Mouse (Mus musculus) midbrain, postnatal 0 days (tissue): ENCODE measurements around the gene Irx1. TPM values are rescaled to one million over a fixed set of nuclear protein-coding genes. Genes with fewer than 3 reads are reported as not detected.

Experiments
- ATAC-seq: fragments of 200-750 bp; cut with Nextera tagmentation; 2 replicates; pipeline ENCODE4 v1.8.0; 2017; ENCODE audit warnings: moderate number of reproducible peaks, mild to moderate bottlenecking, moderate TSS enrichment, moderate library complexity; ENCODE audit not compliant: low FRiP score
- DNase-seq: peaks from one replicate; pipeline ENCODE4 v3.0.0-alpha.2; 2015; ENCODE audit warnings: low spot score
- H3K27ac ChIP-seq: fragments of 300-500 bp; sonication (generic); 2 replicates; pipeline ENCODE4 v1.5.1; 2014; ENCODE audit warnings: low read depth, mild to moderate bottlenecking, low read length, mixed read lengths
- H3K27me3 ChIP-seq: fragments of 300-500 bp; sonication (generic); 2 replicates; pipeline ENCODE4 v1.6.1; 2014; ENCODE audit warnings: low read length, control low read depth, mixed read lengths; ENCODE audit not compliant: insufficient read depth
- H3K36me3 ChIP-seq: fragments of 300-500 bp; sonication (generic); 2 replicates; pipeline ENCODE4 v1.6.1; 2014; ENCODE audit warnings: low read length, control low read depth, mixed read lengths; ENCODE audit not compliant: insufficient read depth
- H3K4me1 ChIP-seq: fragments of 300-500 bp; sonication (generic); 2 replicates; pipeline ENCODE4 v1.6.1; 2014; ENCODE audit warnings: mild to moderate bottlenecking, control low read depth, antibody characterized with exemption, low read length, mixed read lengths; ENCODE audit not compliant: insufficient read depth
- H3K4me2 ChIP-seq: fragments of 300-500 bp; sonication (generic); 2 replicates; pipeline ENCODE4 v1.6.1; 2014; ENCODE audit warnings: low read depth, mild to moderate bottlenecking, low read length, mixed read lengths; ENCODE audit not compliant: poor library complexity, severe bottlenecking
- H3K4me3 ChIP-seq: fragments of 300-500 bp; sonication (generic); 2 replicates; pipeline ENCODE4 v1.5.1; 2014; ENCODE audit warnings: low read depth, mild to moderate bottlenecking, low read length, moderate library complexity
- H3K9ac ChIP-seq: fragments of 300-500 bp; sonication (generic); replicated peaks from 2 replicates; pipeline ENCODE4 v1.6.1; 2014; ENCODE audit warnings: mild to moderate bottlenecking, low read length, moderate library complexity, mixed read lengths; ENCODE audit not compliant: poor library complexity, severe bottlenecking
- H3K9me3 ChIP-seq: fragments of 300-500 bp; sonication (generic); 2 replicates; pipeline ENCODE4 v1.6.1; 2016; ENCODE audit warnings: low read length, control low read depth
- CTCF ChIP-seq: IDR thresholded peaks from 2 replicates; pipeline ENCODE4 v1.5.1; 2016; ENCODE audit warnings: antibody characterized with exemption, mild to moderate bottlenecking
- WGBS: fragments of 180-500 bp; shearing (Covaris S2); extraction: QIAGEN DNeasy Blood & Tissue Kit; methylation state at CpG from one replicate; pipeline ENCODE4 v1.1.7; 2014; 5-methylcytosine and 5-hydroxymethylcytosine counted together
- polyA plus RNA-seq: library from polyadenylated mRNA; unstranded; fragments of >200 nt; fragmentation: Nextera tagmentation; extraction: Ambion mirVana; gene quantifications from 2 replicates; pipeline ENCODE4 v1.2.1, GENCODE M21; 2015
- total RNA-seq: library from RNA; depleted of rRNA; stranded (reverse); fragments of >200 nt; gene quantifications from 2 replicates; pipeline ENCODE4 v1.2.3, GENCODE M21; 2014; rRNA removed

Irx1 gene
- total RNA-seq (93.0 and 96.1 TPM in 2 replicates), polyA plus RNA-seq (8.3 and 9.1 TPM in 2 replicates)

DNA sequence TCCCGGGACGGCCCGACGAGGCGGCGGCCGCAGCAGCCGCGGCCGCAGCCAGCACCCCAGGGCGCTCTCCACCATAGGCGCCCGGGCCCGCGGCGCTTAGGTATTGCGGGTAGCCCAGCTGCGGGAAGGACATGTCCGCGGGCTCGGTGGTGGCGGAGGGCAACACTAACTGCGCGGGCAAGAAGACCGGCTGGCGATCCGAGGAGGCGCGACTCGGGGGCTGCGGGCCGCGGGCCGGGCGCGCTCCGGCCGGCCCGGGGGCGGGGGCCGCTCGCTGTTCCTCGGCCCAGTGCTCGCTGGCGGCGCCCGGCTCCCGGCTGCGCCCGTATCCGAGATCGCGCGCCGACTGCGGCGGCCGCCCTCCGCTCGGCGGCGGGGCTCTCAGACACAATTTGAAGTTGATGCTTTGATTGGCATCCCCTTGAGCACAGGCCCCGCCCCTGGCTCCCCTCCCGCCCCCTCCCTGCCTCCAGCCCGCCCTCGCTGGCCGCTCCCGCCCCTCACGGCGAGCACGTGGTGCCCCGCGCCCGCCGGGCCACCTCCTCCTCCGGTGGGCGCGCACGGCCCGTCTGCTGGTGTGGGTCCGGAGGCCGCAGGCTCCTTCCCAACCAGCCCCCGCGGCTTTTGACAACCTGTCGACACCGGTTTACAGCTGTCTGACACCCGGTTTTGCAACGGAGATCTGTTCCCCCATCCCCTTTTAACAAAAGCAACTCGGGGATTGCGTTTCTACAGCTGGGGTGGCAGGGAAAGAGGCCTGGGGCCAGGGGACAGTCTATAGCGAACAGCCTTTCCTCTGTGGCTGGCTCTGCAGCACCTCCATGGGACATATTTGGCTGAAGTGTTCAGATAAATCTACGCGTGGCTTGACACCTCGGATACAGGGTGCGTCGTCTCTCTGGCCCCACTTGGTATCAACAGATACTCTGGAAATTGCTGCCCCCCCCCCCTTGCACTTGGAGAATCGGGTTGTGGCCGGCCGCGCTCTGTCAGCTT, at the start of gene Irx1:
Irx1 (minus strand) TSS at position 368 of the 996 bp plus-strand sequence.
- no peaks in the 10 kb centered on the region for H3K4me1 ChIP-seq
- H3K4me3 ChIP-seq, result peak within 1 kb of the TSS; percentile 74
- WGBS, result 1% methylated on average over 83 of the region's 100 CpGs
- ATAC-seq (peak; percentile 79), DNase-seq (peak; percentile 75)
- peaks cover 32% of the 10 kb centered on the region for H3K27me3 ChIP-seq
- H3K36me3 ChIP-seq, result no peaks in the 10 kb centered on the region
- peak within 1 kb of the TSS; percentile 87 for H3K9ac ChIP-seq
- H3K27ac ChIP-seq, result peak within 1 kb of the TSS; percentile 85
- H3K9me3 ChIP-seq, result no peaks in the 10 kb centered on the region
- no peak for TF ChIP-seq CTCF
- peak within 1 kb of the TSS; percentile 63 for H3K4me2 ChIP-seq

DNA sequence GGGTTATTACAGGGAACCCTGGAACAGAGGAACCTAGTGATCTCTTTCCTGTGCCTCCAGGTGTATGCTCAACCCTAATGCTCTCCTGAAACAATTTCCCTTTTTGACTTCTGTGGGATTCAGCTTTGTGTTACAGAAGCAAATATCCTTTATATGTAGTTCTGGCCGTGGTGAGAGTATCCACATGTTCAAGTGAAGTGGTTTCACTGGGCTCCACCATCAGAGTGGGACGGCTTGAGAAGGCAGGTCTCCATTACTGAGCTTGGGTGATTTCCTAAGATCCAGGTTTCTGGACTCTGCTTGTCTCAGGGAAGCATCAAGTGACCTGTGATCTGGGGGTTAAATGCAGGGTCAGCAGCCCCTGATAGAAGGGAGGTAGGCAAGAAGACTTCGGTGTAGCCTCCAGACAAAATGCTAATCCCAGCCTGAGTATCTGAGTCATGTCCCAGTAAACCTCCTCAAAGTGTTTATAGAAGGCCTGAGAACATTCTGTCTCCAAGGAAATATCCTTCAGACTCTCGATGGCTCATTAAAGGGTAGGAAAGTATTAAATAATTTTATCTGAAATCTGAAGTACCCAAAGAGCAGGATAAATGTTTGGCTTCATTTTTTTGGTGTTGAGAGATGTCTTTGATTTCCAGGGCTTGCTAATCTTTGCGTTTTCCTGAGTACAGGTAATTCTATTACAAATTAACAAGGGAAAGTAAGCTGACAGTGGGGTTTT, 16.6 kb upstream of the Irx1 start:
- DNase-seq, result no peak
- 52% methylated on average over 5 of the region's 5 CpGs for WGBS
- Histone ChIP-seq H3K4me2 (no peak overlapping the region), H3K4me1 (no peaks in the 10 kb centered on the region), H3K9me3 (no peaks in the 10 kb centered on the region), H3K27ac (no peak overlapping the region), H3K27me3 (no peaks in the 10 kb centered on the region; the same call in 1 of the 2 replicates), H3K36me3 (no peaks in the 10 kb centered on the region), H3K4me3 (no peak overlapping the region), H3K9ac (no peak overlapping the region)
- no peak for ATAC-seq
- TF ChIP-seq CTCF, result no peak

DNA sequence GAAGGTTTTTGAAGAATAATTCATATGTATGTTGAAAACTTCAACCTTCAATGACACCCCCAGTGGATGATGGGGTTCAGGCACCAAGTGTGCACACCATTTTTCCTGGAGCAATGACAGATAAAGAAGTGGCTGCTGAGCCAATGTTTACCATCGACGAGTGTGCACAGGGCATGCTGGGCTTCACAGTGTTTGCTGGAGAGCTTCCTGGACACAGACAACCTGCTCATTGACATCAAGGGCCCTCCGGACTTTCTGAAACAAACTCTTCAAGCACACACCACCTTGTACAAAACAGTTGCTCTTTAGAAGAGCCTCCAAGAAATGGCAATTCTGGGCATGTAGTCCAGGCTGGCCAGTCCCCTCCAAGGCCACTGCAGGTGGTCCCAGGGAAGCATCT, 12.2 kb upstream of the Irx1 start:
- Histone ChIP-seq H3K9ac (no peak overlapping the region), H3K4me3 (no peak overlapping the region), H3K36me3 (no peaks in the 10 kb centered on the region), H3K4me1 (no peaks in the 10 kb centered on the region), H3K27me3 (no peaks in the 10 kb centered on the region), H3K27ac (no peak overlapping the region), H3K9me3 (no peaks in the 10 kb centered on the region), H3K4me2 (no peak overlapping the region)
- ATAC-seq (no peak), DNase-seq (no peak)
- no peak for TF ChIP-seq CTCF
- WGBS, result 86% methylated on average over 3 of the region's 3 CpGs

DNA sequence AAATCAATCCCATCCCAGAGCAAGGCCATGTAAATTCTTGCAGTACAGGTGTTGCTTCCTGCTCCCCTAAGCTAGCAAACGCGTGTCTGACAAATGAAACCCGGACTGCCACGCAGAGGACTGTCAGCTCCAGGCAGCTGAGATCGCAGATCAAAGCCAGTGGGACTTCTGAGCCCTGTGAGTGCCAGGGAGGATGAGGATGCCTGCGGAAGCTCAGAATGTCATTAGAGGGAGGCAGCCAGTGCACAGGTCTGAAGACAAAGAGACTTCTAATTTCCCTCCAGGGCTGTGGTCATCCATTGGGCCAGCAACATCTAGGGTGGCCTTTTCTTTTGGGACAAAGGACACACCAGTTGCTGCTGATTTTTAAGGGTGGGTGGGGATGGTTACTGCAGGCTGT, 4.8 kb upstream of the Irx1 start:
- no peaks in the 10 kb centered on the region for H3K36me3 ChIP-seq
- no peaks in the 10 kb centered on the region for H3K4me1 ChIP-seq
- peak overlapping the region; percentile 29 for H3K4me2 ChIP-seq
- no peak for TF ChIP-seq CTCF
- no peak overlapping the region for H3K4me3 ChIP-seq
- no peaks in the 10 kb centered on the region for H3K9me3 ChIP-seq
- H3K9ac ChIP-seq, result no peak overlapping the region
- DNase-seq, result no peak
- peaks cover 33% of the 10 kb centered on the region for H3K27me3 ChIP-seq
- no peak overlapping the region for H3K27ac ChIP-seq
- ATAC-seq, result no peak
- 2% methylated on average over 6 of the region's 6 CpGs for WGBS

DNA sequence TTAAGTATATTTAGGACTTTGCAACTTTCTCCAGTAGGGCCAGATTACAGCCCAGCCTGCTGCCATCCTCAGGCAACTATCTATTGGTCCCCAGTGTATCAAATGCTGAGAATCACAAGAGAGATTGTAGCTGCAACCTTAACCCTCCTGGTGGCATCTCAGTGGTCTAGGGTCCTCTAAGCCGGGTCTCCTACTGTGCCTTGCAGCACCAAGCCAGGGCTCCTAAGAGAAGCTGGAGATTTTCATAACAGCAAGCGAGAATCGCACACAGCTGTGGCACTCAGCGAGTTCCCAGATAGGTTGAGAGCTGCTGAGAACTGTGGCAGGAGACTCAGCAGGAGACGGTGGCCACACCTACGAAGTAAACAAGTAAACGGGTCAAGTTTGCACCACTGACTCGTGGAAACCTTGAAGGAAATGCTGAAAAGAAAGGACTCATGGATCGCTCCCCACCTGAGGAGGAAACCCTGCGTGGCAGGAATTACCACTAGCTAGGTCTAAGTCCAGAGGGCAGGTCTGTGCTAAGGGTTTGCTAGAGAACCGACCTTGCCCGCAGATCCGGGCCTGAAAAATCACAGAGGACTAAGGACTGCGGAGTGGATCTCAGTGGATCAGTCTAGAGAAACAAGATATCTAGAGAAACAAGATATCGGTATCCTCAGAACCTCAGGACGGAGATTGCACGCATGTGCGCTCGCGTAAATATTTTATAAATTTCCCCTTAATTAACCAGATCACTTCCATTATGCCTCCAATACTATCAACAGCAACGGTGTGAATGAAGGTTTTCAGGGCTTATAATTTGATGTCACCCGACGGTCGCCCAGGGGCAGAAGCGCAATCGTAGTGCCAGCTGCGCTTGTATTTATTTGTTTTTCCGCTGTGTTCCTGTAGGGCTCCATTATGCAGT, 4.1 kb upstream of the Irx1 start:
- H3K36me3 ChIP-seq, result no peaks in the 10 kb centered on the region
- peak overlapping the region; percentile 29 for H3K4me2 ChIP-seq
- no peak for TF ChIP-seq CTCF
- DNase-seq (no peak), ATAC-seq (no peak)
- H3K4me3 ChIP-seq, result no peak overlapping the region
- H3K9me3 ChIP-seq, result no peaks in the 10 kb centered on the region
- peaks cover 33% of the 10 kb centered on the region for H3K27me3 ChIP-seq
- WGBS, result 7% methylated on average over 28 of the region's 28 CpGs
- no peak overlapping the region for H3K27ac ChIP-seq
- H3K9ac ChIP-seq, result no peak overlapping the region
- H3K4me1 ChIP-seq, result no peaks in the 10 kb centered on the region
